Mouse (Mus musculus) E14TG2a.4 (cell line): ENCODE results near the gene Obox8.

ENCODE experiments used
- H3K27me3 ChIP-seq: 2 replicates; pipeline ENCODE4 v1.6.1; 2014; ENCODE audit warnings: low read length, control low read depth; ENCODE audit not compliant: insufficient read depth
- H3K36me3 ChIP-seq: 2 replicates; pipeline ENCODE4 v1.6.1; 2014; ENCODE audit warnings: low read length, control low read depth; ENCODE audit not compliant: insufficient read depth
- H3K4me1 ChIP-seq: replicated peaks from 2 replicates; pipeline ENCODE4 v1.6.1; 2014; ENCODE audit warnings: low read depth, low read length, control low read depth
- H3K4me3 ChIP-seq: replicated peaks from 2 replicates; pipeline ENCODE4 v1.5.1; 2014; ENCODE audit warnings: mild to moderate bottlenecking, low read length
- H3K9me3 ChIP-seq: 2 replicates; pipeline ENCODE4 v1.6.1; 2014; ENCODE audit warnings: low read length, control low read depth
- CTCF ChIP-seq: conservative IDR thresholded peaks from 2 replicates; pipeline ENCODE4 v1.5.1; 2014; ENCODE audit warnings: low read length
- NANOG ChIP-seq: IDR thresholded peaks from 2 replicates; pipeline ENCODE4 v1.6.1; 2014; ENCODE audit warnings: borderline replicate concordance, low read length, mixed read lengths
- POU5F1 ChIP-seq: IDR thresholded peaks from 2 replicates; pipeline ENCODE4 v1.6.1; 2014; ENCODE audit warnings: low read length, borderline replicate concordance

Obox8 gene

DNA sequence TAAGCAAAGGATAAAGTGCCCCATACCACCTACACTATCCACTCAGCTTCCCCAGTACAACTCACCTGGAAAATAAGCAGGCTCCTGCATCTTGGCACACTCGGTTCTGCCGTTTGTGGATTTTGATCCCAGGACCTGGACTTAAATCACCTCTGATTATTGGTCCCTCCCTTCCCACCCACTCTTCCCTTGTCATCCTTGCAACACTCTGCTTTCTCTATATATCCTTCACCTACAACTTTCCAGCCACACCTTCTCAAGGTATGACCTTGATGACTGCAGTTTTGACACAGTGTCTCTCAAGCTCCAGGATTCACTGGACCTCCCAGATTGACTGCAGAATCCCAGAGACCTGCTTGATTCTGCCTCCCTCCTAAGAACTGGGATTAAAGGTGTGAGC is at the start of gene Obox8:
TSS of gene Obox8 (minus strand) at position 101 of the 400 bp plus-strand sequence.
- H3K4me1 ChIP-seq, result no peaks in the 10 kb centered on the region
- no peak within 1 kb of the TSS for H3K4me3 ChIP-seq
- no peak for TF ChIP-seq CTCF
- TF ChIP-seq POU5F1, result no peak
- no peak for TF ChIP-seq NANOG
- H3K27me3 ChIP-seq, result no peaks in the 10 kb centered on the region
- peaks cover 7% of the 10 kb centered on the region for H3K9me3 ChIP-seq
- no peaks in the 10 kb centered on the region for H3K36me3 ChIP-seq

DNA sequence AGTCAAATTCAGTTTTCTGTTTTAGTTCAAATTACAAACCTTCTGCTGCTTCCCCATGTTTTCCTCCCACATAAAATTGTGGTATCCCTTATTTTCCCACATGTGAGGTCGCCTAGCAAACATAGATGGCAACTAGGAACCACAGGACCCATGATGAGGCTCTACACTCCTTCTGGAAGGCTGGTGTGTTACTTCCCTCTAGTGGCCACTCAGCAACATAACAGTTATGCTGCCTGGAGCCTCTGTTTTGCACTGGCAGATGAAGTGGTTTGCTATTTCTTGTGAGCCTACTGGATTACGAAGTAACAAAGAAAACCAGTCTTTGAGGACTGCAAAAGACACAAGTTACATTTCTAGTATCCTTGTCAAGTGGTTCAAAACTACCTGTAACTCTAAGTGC is 16.1 kb downstream of the Obox8 start:
- TF ChIP-seq CTCF (peak; percentile 80), NANOG (no peak), POU5F1 (no peak)

DNA sequence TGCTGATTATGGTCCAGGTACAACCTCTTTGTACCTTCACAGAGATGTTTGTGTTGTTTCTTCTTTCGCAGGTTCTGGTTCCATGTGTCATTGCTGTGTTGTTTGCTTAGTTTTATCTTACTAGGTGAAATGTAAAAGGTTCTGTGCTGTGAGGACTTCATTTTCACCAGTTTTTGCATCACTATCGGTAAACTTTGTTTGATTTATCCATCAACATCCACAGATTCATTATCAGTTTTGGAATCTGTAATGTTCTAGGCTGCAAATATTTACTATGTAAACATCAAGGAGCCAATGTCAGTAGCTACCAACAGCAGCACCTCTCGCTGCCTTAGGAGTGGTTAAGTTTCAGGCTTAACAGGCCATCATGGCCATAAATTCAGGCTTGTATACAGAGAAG is 24.7 kb downstream of the Obox8 start:
- no peak overlapping the region for H3K4me3 ChIP-seq
- H3K27me3 ChIP-seq, result no peaks in the 10 kb centered on the region
- H3K4me1 ChIP-seq, result no peaks in the 10 kb centered on the region
- H3K9me3 ChIP-seq, result peaks cover 20% of the 10 kb centered on the region; the same call in 1 of the 2 replicates
- H3K36me3 ChIP-seq, result no peaks in the 10 kb centered on the region
- TF ChIP-seq NANOG (no peak), CTCF (no peak), POU5F1 (no peak)

More for the DNA sequence above, 16.1 kb downstream of the Obox8 start:
- peaks cover 8% of the 10 kb centered on the region; the same call in 1 of the 2 replicates for H3K9me3 ChIP-seq
- no peak overlapping the region for H3K4me3 ChIP-seq
- H3K36me3 ChIP-seq, result no peaks in the 10 kb centered on the region
- no peaks in the 10 kb centered on the region for H3K27me3 ChIP-seq
- no peaks in the 10 kb centered on the region for H3K4me1 ChIP-seq

DNA sequence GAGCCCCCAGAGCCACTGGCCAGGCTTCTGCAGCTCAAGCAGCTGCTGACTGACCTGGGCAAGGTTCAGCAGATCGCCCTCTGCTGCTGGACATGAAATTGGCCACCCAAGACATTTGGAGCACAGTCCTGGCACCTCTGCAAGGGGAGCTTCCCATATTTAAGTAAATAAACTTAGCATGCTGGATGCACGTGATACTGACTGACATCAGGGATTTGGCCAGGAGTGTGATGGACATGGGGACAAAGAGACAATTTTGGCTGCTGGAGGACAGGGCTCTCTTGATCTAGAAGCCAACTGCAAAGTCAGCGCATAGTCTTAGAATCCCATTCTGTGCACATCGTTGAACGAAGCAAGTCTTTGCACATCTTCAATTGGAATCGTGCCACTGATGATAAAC is 25.8 kb downstream of the Obox8 start:
- Histone ChIP-seq H3K36me3 (no peaks in the 10 kb centered on the region), H3K27me3 (no peaks in the 10 kb centered on the region), H3K4me1 (no peaks in the 10 kb centered on the region), H3K4me3 (no peak overlapping the region), H3K9me3 (peaks cover 21% of the 10 kb centered on the region; the same call in 1 of the 2 replicates)
- TF ChIP-seq POU5F1 (no peak), NANOG (no peak), CTCF (no peak)
